Mouse (Mus musculus): ENCODE results near the gene Gpx3.

- TF ChIP-seq CTCF (conservative IDR thresholded peaks at IDR 0.05; ENCODE audit: low read length) (no peak), NANOG (IDR thresholded peaks at IDR 0.05; ENCODE audit: borderline replicate concordance, low read length) (no peak)
Measured at GRCm38 (mm10) chr11:54929744-54930143, 27.5 kb downstream of the Gpx3 start.

Measured in E14TG2a.4 (cell line).